Mouse (Mus musculus) myocyte (in vitro differentiated cells): ENCODE measurements around the gene Zbtb20. TPM values are rescaled to one million over a fixed set of nuclear protein-coding genes. Genes with fewer than 3 reads are reported as not detected.

Experiments used
- H3K27me3 ChIP-seq: one replicate; pipeline ENCODE4 v1.6.1; 2011; ENCODE audit not compliant: control insufficient read depth, insufficient read depth, insufficient read length
- H3K36me3 ChIP-seq: one replicate; pipeline ENCODE4 v1.6.1; 2011; ENCODE audit not compliant: control insufficient read depth, insufficient read depth
- H3K4me2 ChIP-seq: one replicate; pipeline ENCODE4 v1.6.1; 2011; ENCODE audit warnings: low read depth, control low read depth
- H3K4me3 ChIP-seq: one replicate; pipeline ENCODE4 v1.5.1; 2011; ENCODE audit warnings: mild to moderate bottlenecking, control low read depth, moderate library complexity
- H3K79me2 ChIP-seq: one replicate; pipeline ENCODE4 v1.6.1; 2011; ENCODE audit not compliant: control insufficient read depth, insufficient read depth
- H3ac ChIP-seq: one replicate; pipeline ENCODE4 v1.6.1; 2011; ENCODE audit not compliant: control insufficient read depth, insufficient read length
- CEBPB ChIP-seq: IDR thresholded peaks from 2 replicates; pipeline ENCODE4 v1.6.1; 2011; ENCODE audit warnings: mild to moderate bottlenecking, moderate library complexity; ENCODE audit not compliant: poor library complexity, insufficient read depth, severe bottlenecking
- E2F4 ChIP-seq: IDR thresholded peaks from one replicate; pipeline ENCODE4 v1.6.1; 2011; ENCODE audit warnings: mild to moderate bottlenecking, control low read depth, moderate library complexity; ENCODE audit not compliant: insufficient read depth
- MAX ChIP-seq: IDR thresholded peaks from one replicate; pipeline ENCODE4 v1.6.1; 2011; ENCODE audit warnings: low read depth, mild to moderate bottlenecking, control low read depth
- MYOG ChIP-seq, 3 experiments: IDR thresholded peaks; one replicate each; pipeline ENCODE4 v1.6.1; 2011; ENCODE audit warnings: control low read depth in 2 of 3, low read depth in 2 of 3, mild to moderate bottlenecking in 2 of 3; ENCODE audit not compliant: insufficient read length in 2 of 3, control insufficient read depth in 1 of 3, insufficient read depth in 1 of 3
- POLR2A ChIP-seq: IDR thresholded peaks from one replicate; pipeline ENCODE4 v1.6.1; 2011; ENCODE audit warnings: low read depth, mild to moderate bottlenecking, control low read depth, moderate library complexity; ENCODE audit not compliant: insufficient read length
- POLR2AphosphoS2 ChIP-seq: IDR thresholded peaks from one replicate; pipeline ENCODE4 v1.6.1; 2011; ENCODE audit warnings: low read depth, control low read depth; ENCODE audit not compliant: insufficient read length
- REST ChIP-seq: IDR thresholded peaks from one replicate; pipeline ENCODE4 v1.6.1; 2011; ENCODE audit warnings: mild to moderate bottlenecking, control low read depth, moderate library complexity; ENCODE audit not compliant: insufficient read depth, insufficient read length
- SRF ChIP-seq: IDR thresholded peaks from one replicate; pipeline ENCODE4 v1.6.1; 2011; ENCODE audit warnings: low read depth; ENCODE audit not compliant: control insufficient read depth, insufficient read length
- TCF12 ChIP-seq: IDR thresholded peaks from one replicate; pipeline ENCODE4 v1.6.1; 2011; ENCODE audit warnings: mild to moderate bottlenecking, control low read depth; ENCODE audit not compliant: poor library complexity, insufficient read depth, severe bottlenecking
- TCF3 ChIP-seq: IDR thresholded peaks from one replicate; pipeline ENCODE4 v1.6.1; 2011; ENCODE audit warnings: low read depth, control low read depth; ENCODE audit not compliant: insufficient read length
- USF1 ChIP-seq: IDR thresholded peaks from one replicate; pipeline ENCODE4 v1.6.1; 2011; ENCODE audit warnings: low read depth, mild to moderate bottlenecking, control low read depth, moderate library complexity
- polyA plus RNA-seq: library from polyadenylated mRNA; unstranded; fragments of >200 nt; fragmentation: generic; extraction: Trizol; gene quantifications from one replicate; pipeline ENCODE4 v1.2.1, GENCODE M21; 2012; ENCODE audit warnings: missing spikeins

Zbtb20 gene
- polyA plus RNA-seq, 1 experiment, result 5.0 TPM

DNA sequence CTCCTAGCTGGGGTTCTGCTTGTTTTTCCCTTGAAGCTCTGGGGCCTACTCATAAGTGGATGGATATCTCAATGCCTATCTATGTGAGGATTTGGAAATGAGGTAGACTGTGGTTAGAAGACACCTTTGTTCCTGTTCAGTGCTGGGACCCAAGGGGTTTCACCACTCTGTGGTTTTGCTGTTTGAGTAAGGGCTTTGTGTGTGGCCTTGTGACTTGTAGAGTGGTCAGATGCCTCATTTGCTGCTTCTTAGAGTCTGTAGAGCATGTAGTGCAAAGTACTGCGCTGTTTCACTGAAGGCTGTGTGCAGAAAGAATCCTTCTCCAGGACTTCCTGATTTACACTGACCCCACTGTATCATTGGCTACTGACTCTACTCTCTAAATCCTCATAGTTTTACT, 314.7 kb downstream of the Zbtb20 start:
- Histone ChIP-seq H3K4me2 (no peak overlapping the region), H3ac (no peak overlapping the region), H3K27me3 (no peaks in the 10 kb centered on the region), H3K4me3 (no peak overlapping the region), H3K79me2 (no peaks in the 10 kb centered on the region), H3K36me3 (no peaks in the 10 kb centered on the region)
- no peak for TF ChIP-seq USF1
- no peak for TF ChIP-seq TCF3

DNA sequence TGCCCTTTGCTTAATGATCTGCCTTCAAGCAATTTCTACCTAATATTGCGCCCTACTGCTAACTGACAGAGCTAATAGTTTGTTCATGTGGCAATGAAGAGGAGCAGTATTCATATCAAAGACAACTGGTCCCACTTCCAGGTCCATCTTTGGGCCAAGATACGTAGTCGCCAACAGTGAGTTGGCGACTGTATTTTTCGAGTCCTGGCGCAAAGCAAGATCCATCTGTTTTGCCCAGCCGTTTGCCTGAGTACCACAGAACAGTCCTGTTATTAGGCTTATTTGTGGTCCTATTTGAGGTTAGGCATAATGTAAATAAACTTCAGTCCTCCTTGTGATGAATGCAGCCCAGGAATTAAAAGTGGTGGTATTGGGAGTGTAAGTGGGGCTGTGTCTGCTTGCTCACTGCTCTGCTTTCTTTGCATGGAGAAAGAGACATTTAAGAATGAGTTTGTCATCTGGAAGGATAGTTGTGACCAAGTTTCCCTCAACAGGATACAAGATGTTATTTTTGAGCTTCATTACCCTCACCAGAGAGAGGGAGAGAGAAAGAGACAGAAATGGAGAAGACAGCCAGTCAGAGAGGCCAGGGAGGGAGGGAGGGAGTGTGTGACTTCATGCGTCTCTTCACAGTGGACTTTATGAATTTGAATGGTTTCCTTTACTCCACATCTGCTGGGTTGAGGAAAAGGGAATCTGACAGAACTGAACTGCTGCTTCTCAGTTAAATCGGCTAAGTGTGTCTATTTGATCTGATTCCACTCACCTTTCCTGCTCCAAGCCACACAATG, 315.6 kb downstream of the Zbtb20 start:
- H3K4me2 ChIP-seq, result no peak overlapping the region
- H3K79me2 ChIP-seq, result no peaks in the 10 kb centered on the region
- H3K27me3 ChIP-seq, result no peaks in the 10 kb centered on the region
- no peaks in the 10 kb centered on the region for H3K36me3 ChIP-seq
- H3ac ChIP-seq, result no peak overlapping the region
- TF ChIP-seq POLR2AphosphoS2 (no peak), TCF3 (no peak), MYOG (IDR thresholded peaks at IDR 0.05; ENCODE audit: control insufficient read depth in 1 of 3, insufficient read depth in 1 of 3, insufficient read length in 2 of 3, low read depth in 2 of 3) (no peak), REST (no peak), CEBPB (no peak), POLR2A (no peak), TCF12 (no peak)
- no peak overlapping the region for H3K4me3 ChIP-seq

DNA sequence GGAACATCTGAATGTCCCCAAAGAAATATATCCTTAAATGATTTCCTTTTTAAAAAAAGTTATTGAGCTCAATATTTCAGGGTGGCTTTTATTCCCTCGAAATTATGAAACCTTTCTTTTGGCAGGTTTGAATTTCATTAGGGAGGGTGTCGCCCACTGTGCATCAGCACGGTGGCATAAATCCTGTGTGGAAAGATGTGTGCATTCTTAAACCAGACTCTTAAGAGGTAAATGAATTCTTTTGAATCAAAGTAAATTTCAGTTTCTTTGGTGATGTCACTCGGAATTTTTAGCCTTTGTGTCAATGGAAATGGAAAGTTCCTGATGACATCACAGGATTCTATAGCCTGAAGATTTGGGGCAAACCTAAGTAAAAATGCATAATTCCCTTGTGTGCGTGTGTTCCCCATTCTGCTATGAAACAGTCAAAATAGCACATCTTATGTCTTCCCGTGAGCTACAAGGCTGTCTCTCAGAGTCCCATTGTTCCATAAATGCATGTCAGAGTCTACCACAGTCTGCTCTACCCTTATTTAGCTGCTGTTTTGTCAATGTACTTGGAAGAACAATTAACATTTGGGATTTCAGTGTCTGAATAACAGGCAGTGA, 318.1 kb downstream of the Zbtb20 start:
- no peak overlapping the region for H3ac ChIP-seq
- H3K79me2 ChIP-seq, result no peaks in the 10 kb centered on the region
- H3K4me3 ChIP-seq, result no peak overlapping the region
- H3K4me2 ChIP-seq, result no peak overlapping the region
- H3K27me3 ChIP-seq, result no peaks in the 10 kb centered on the region
- no peaks in the 10 kb centered on the region for H3K36me3 ChIP-seq
- TF ChIP-seq CEBPB (no peak), POLR2A (no peak), MAX (no peak), POLR2AphosphoS2 (no peak), TCF12 (no peak), SRF (no peak), E2F4 (no peak), MYOG (IDR thresholded peaks at IDR 0.05; ENCODE audit: control insufficient read depth in 1 of 3, insufficient read depth in 1 of 3, insufficient read length in 2 of 3, low read depth in 2 of 3) (no peak)

DNA sequence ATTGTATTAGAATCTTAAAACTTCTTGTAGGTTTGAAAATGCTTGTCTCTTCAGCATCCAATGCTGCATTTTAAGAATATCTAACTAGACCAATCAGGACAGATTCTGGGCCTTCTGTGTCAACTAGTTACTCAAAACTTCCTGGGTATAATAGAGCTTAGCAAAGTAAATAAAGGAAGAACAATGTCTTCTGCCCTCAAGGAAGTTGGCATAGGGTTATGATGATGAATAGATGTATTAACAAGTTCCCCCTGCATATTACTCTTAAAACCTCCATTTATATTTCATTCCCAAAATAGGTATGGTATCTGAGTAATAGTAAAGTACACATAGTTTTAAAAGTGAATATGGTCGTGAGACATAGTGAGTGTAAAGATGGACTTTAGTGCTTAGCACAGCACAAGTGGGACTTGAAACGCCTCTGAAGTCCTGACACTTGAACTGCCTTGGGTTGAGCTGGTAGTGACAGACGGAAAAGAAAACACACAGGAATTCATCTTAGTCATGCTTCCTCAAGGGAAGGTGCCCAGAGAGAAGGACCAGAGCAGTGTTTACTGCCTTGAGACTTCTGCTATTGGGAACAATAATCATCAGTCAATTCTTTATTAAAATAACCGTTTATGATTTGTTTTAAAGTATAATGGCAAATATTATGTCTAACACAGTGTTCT, 341.8 kb downstream of the Zbtb20 start:
- Histone ChIP-seq H3K27me3 (no peaks in the 10 kb centered on the region), H3K79me2 (no peaks in the 10 kb centered on the region), H3K36me3 (no peaks in the 10 kb centered on the region), H3K4me2 (no peak overlapping the region), H3ac (no peak overlapping the region), H3K4me3 (no peak overlapping the region)
- TF ChIP-seq TCF3 (no peak), MAX (no peak)

DNA sequence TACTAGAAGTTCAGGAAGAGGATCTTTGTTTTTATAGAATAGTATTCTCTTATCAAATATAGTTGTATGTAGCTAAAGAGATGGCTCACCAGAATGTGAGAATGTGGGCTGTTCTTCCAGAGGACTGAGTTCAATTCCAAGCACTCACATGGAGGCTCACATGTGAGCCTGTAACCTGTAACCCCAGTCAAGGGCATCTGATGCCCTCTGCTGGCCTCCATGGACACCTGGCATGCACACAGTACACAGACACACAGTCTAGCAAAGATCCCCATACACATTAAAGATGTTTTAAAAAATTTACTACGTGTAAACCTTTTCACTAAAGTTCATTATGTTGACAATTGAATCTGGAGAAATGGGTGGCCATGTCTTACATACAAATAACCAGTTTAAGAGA, 343.7 kb downstream of the Zbtb20 start:
- no peaks in the 10 kb centered on the region for H3K36me3 ChIP-seq
- TF ChIP-seq SRF, result no peak
- no peak overlapping the region for H3ac ChIP-seq
- H3K79me2 ChIP-seq, result no peaks in the 10 kb centered on the region
- no peaks in the 10 kb centered on the region for H3K27me3 ChIP-seq
- no peak overlapping the region for H3K4me3 ChIP-seq
- no peak overlapping the region for H3K4me2 ChIP-seq

DNA sequence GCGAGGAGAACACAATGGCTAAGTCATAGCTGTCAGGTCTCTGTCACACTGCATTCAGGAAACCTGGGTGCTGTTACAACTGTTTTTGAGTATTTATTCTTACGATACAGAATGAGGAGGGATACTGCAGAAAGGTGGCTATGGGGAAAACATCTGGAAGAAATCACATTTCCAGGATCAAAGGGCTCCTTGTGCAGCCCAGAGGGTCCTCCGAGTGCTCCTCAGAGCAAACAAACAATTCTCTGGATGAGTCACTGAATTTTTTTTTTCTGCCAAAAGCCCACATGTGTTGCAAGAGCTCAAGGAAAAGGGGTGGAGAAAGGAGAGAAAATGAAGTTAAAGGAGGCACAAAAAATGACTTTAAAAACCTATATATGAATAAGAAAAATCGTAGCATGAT, 345.6 kb downstream of the Zbtb20 start:
- no peaks in the 10 kb centered on the region for H3K79me2 ChIP-seq
- H3K36me3 ChIP-seq, result no peaks in the 10 kb centered on the region
- H3ac ChIP-seq, result no peak overlapping the region
- no peaks in the 10 kb centered on the region for H3K27me3 ChIP-seq
- peak overlapping the region; percentile 19 for H3K4me2 ChIP-seq
- H3K4me3 ChIP-seq, result no peak overlapping the region
- TF ChIP-seq SRF (no peak), CEBPB (peak; percentile 82)
